Mouse (Mus musculus): ENCODE measurements at regions not wholly inside any gene's neighbourhood (a gene's known extent, or its start where the extent isn't known, plus 50 kb on each side); places are given as distances from the start of the nearest gene placed in this dataset.
A peak's percentile ranks its signal among the peaks of the same experiment; 100 is the strongest.

DNA sequence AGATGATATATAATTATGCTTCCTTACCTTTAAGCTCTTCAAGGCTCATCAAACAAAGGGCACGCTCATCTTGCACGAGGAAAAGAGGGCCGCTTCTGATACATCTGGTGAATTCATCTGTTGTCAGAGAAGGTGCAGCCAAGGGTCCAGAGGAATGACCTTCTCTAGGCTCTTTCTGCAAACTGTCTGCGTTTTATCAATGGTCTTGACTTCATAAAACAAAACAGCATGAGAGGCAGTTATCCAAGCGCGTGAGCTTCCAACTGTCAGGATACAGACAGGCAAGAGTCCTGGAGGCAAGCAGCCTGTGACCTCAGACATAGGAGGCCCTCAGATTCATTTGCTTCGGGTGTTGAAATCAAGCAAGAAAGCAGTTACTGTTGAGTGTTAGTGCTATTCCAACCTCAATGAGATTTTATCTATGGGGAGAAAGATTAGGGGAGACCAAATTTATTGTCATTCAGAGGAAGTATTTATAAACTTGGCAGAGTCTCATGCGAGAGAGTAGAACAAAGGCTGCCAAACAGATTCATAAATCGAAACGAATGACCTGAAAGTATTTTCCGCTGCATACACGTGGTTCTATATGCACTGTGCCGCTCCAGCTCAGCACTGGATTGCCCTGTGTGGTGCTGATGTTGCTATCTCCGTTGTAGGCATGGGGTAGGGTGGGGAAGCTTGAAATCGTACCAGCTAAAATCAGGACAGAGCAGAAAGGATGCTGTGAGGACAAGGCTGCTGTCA, 107.2 kb upstream of the Vangl1 start:
- DNase-seq (ENCODE audit: low read depth), result no peak

DNA sequence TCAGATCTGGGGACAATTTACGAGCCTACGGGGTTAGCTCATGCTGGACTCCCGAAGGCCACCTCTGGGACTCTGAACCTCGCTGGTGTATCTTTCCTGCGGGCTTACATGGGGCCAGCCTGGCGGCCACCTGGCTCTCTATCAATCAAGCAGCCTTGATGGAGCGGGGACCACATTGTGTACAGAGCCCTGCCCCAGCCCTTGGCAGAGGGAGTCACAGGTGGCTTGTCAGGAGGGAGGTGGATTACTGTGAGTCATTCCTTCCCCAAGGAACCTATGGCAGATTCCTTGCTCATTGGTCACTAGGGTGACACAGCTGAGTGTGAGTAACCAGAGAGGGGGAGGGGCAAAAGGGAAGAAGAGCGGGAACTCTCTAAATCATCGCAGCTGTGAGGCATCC, 105.8 kb upstream of the Vangl1 start:
- DNase-seq (ENCODE audit: low read depth), result no peak

DNA sequence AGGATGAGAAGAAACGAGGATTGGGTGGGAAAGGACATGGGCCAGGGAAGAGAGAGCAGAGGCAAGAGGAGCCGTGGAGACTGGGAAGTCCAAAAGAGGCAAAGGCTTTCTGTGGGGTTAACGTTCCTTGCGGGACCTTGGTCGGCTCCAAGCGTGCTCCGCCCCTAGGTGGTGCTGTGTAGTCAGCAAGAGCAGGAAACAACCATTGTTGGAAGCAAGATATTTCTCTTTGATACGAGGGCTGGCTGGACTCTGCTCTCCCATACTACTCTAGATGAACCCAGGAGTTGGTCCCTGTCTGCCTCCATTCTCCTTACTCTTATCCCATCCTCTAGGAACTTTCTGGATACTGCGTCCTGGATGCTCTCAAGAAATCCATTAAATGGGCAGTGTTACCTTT, 105.3 kb upstream of the Vangl1 start:
- DNase-seq (ENCODE audit: low read depth), result peak; percentile 8

DNA sequence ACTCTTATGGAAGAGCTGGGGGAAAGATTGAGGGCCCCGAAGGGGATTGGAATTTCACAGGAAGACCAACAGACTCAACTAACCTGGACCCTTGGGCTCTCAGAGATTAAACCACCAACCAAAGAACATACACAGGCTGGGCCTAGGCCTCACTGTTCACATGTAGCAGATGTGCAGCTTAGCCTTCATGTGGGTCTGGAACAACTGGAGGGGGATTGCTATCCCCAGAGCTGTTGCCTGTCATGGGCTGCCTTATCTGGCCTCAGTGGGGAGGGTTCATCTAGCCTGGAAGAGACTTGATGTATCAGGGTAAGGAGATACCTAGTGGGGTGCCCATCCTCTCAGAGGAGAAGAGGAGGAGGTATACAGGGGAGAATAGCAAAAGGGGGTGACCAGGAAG, 103.2 kb upstream of the Vangl1 start:
- no peak for DNase-seq (ENCODE audit: low read depth)

DNA sequence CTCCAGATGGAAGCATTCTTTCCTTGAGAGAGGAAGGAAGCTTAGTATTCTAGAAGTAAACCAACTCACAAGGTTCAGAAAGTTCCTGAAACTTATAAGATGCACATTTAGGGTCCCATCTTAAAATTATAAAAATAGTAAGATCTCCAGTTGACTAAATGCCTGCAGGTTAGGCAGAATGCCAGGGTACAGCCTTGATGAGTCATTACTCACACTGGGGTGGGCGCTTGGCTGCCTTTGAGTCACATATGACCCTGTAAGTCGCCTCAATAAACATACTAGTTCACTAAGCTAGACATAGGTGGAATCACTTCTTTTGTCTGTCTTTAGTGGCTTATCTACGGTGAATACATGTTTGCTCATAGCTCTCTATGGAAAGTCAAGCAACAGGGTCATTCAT, 87.9 kb upstream of the Vangl1 start:
- no peak for DNase-seq (ENCODE audit: low read depth)

DNA sequence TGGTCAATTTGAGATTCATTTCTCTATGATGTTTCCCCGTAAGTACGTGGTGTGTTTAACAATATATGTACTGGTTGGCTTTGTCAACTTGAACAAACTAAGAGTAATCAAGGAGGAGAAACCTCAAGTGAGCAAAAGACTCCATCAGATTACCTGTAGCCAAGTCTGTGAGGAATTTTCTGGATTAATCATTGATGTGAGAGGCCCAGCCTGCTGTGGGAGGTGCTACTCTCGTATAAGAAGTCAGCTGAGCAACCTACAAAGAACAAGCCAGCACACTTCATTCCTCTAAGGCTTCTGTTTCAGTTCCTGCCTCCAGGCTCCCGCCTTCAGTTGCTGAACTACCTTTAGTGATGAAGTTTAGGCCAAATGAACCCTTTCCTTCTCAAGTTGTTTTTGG, 77.5 kb upstream of the Vangl1 start:
- DNase-seq (ENCODE audit: low read depth), result no peak

DNA sequence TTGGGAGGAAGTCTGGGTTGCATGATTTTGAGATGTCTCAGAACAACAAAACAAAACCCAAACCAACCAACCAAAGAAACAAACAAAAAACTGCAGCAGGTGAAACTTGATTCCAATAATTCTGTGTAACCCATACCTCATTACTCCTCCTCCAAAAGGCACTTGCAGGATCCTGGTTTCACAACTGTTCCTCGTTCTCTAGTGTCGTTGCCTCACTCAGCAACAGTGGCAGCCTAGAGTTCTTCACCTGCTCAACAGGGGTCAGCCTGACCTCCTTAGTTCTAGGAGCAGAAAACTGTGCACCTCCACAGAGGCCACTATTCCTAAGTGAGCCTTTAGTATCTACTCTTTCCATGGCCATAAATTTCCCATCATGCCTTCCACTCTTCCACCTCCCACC, 72.3 kb upstream of the Vangl1 start:
- DNase-seq (ENCODE audit: low read depth), result no peak

DNA sequence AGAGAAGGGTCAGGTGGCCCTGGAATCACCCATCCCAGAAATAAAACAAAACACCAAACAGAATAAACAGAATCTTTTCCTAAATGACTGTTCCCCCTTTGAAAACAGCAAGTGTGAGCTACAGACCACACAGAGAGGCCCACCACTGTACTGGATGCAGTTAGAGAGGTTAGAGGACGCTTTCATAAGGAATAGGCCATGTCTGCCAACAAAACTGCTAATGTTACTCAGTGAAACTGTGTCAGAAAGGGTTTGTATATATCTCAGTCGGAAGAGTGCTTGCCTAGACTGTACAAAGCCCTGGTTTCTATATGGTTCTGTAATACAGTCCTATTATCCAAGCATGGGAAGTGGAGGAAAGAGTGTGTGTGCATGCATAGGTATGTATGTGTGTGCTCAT, 71.8 kb upstream of the Vangl1 start:
- DNase-seq (ENCODE audit: low read depth), result no peak

DNA sequence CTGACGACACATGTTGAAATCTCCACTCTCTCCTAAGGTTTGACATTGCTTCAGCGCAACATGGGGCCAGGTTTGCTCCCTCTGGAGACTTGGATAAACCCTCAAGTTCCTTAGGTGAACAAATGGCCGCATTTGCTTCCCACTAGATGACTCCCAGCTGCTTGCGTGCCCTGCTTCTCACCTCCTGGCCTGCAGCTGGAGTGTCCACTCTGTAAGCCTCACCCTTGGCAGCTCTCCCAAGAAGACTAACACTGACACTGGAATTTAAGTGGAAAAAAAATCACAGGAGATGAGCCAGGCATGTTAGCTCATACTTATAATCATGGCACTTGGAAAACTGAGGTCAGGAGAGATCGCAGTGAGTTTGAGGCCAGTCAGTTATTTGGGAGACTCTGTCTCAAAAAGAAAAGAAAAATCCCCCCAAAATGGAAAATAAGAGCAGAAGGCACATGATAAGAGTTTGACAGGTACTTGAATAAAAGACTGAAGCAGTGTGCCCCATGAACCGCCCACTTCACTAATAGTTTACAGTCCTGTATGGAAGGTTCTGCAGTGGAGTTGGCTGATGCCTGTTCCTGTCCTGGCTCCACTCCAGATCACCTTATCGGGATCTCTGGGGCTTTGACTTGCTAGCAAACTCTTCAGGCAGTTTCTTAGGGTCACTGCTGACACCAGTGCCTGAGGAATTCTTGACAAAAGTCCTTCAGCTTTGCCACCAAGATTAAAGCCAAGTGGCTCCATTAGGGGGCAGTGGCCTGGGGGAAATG, 70.9 kb upstream of the Vangl1 start:
- no peak for DNase-seq (ENCODE audit: low read depth)

DNA sequence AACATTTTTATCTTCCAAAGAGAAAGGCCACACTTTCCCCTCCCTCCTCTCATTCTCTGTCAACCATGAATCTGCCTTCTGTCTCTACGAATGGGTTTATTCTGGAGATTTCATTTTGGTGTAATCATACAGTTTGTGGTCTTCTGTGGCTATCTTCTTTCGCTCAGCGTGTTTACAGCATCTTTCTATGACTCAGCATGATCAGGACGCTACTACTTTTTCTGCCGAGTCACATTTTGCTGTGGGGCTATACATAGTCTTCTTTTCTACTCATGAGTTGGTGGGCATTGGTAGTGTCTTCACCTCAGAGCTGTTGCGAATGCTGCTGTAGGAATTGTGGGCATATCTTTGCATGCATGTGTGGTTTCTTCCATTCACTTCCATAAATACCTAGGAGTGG, 66.3 kb upstream of the Vangl1 start:
- no peak for DNase-seq (ENCODE audit: low read depth)

DNA sequence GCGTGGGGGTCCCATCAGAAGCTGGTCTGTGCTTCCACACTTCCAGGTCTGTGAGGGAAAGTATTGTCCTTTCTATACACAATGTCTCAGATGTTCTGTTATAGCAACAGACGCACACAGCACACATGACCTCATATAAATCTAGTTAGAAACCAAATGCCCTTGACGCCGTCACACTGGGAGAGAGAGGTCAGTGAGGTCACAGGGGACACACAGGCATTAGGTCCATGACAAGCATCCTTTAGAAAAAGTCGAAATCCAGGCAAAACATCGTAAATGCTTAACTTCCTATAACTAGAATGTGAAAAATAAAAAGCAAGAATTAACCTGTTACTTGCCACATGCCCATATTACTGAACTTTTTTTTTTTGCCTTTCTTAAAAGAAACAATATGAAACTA, 65.8 kb upstream of the Vangl1 start:
- DNase-seq (ENCODE audit: low read depth), result no peak

DNA sequence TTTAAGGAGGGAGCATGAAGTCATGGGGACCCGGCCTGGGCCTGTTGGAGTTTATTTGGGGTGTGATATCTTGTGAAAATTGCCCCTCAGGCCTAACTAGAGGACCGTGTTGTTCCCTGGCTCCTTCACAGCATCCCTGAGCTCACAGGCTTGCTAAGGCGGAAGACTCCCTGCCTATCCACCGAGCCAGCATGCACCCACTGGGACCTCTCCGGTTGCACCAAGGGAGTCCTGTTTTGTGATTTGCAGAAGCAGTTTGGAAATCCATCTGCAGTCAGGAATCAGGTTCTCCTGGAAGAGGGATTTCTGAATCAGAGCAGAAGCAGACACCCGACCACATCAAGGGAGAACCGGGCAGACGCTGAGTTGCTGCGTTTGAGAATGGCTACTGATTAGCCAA, 61.6 kb upstream of the Vangl1 start:
- no peak for DNase-seq (ENCODE audit: low read depth)

DNA sequence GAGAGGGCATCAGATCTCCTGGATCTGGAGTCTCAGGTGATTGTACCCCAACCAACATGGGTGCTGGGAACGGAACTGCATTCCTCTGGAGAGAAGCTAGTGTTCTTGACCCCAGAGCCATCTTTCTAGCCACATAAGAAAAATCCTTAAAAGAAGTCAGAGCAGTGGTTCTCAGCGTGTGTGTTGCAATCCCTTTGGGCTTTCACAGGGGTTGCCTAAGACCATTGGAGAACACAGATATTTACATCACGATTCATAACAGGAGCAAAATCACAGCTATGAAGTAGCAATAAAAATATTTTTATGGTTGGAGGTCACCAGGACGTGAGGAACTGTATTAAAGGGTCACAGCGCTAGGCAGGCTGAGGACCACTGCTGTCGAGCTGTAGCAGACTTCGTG, 60.7 kb upstream of the Vangl1 start:
- DNase-seq (ENCODE audit: low read depth), result no peak

DNA sequence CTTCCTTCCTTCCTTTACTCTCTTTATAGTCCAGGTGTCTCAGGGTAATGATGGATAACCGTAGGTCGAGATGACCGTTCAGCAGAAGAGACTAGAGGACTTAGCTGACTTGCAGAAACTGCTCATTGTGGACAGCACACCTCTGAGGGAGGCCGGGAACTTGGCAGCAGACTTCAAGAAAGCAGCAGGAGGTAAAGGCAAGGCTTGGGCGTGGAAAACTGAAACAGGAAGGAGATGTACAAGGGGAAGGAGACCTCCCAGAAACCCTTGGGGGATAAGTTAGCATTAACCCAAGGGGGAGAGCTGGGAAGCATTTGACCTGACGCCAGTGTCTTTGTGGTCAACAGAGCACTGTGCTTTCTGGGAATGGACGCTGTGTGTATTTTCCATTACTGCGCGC, 58.8 kb upstream of the Vangl1 start:
- DNase-seq (ENCODE audit: low read depth), result no peak

DNA sequence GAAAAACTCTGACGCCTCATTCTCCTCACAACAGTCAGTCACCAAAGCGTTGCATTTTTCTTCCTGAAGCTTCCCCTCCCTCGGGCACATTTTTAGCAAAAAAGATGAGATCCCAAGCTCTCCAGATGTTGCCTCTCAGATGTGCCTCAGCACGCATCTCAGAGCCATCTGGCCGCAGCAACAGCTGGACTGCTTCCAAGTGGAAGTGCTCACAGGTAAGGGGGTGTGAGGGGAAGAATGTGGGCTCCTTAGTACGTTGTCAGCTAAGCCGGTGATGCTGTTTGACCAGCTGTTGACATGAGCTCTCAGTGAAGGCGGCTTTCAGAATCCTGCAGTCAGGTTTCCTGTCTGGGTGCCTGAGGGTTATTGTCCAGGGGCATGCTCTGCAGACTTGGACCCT, 58.2 kb upstream of the Vangl1 start:
- DNase-seq (ENCODE audit: low read depth), result no peak

DNA sequence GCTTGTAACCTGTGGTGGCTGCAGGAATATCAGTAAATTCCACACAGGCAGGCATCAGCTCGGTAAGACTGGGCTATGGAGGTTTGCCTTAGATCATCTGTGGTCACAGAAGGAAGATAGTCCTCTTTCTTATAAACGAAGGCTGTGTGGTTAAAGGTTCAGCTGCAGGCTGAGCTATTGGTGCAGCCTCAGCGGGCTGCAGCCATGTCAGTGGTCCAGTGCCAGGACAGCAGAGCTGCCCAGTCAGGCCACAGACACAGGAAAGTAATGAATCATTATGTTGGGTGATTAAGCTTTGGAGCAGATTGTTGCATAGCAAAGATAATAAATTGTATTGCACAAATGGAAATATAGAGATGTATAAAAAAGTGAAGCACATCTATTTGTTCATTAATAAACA, 57.0 kb upstream of the Vangl1 start:
- no peak for DNase-seq (ENCODE audit: low read depth)
